Mouse (Mus musculus): ENCODE measurements around the gene Wfdc5.

Wfdc5 gene

DNA sequence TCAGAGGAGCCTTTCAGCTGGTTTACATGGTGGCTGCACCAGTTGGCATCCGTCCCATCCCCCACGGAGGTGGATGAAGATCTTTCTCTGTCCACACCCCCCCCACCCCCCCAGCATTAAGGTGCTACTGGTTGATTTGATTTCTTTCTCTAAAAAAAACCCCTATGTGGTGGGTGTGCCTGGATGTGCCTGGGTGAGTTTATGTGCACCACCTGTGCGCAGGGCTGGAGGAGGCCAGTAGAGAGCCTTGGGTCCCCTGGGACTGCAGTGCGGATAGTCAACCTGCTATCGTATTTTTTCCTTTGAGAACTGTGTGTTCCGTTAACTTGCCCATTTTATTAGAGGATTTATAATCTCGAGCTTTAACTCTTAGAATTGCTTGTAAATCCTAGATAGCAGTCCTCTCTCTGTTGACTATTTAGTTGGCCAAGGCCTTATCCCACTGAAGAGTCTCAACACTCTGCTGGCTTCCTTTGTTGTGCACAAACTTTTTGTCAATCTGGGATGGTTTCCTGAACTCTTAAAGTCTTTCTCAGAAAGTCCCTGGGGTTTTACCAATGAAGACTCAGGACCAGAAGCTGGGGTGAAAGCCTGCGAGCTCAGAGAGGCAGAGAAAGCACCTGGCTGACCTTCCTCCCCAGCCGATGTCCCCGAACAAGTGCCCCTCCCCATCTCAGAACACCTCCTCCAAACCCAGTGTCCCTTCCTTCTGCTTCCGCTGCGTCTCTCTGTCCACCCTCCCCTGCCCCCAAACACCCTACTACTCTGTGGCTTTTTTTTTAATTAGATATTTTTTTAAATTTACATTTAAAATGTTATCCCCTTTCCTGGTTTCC, 53.7 kb downstream of the Wfdc5 start:
- no peak for DNase-seq (ENCODE audit: low spot score in 2 of 2)

DNA sequence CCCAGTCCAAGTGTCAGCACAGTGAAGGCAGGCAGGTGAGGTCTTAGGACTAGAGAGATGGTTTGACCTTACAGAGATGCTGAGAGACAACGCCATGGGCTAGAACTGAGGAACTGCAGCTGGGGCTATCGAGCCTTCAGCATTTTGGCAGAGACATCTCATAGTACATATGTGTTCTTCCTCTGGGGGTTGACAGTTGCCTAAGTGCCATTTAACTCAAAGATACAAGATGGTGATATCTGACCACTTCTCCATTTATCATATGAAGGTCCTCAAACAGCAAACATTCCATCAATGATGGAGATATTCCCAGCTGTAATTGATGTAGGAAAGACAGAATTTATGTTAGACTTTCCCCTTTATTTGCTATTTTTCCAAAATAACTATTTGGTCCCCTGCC, 55.2 kb downstream of the Wfdc5 start:
- DNase-seq (ENCODE audit: low spot score in 2 of 2) = no peak

GRCm38 (mm10) chr2:164126533-164126955, 56.0 kb downstream of the Wfdc5 start:
- peak; percentile 71 for DNase-seq (ENCODE audit: low spot score in 2 of 2)

Data from right cerebral cortex, postnatal 36 days (tissue).